Mouse (Mus musculus) megakaryocyte-erythroid progenitor cell, adult 5-6 weeks (primary cell): ENCODE measurements around the gene Nfib. TPM values are rescaled to one million over a fixed set of nuclear protein-coding genes. Genes with fewer than 3 reads are reported as not detected.

Source experiments
- ATAC-seq: replicated peaks from 2 replicates; pipeline ENCODE4 v1.8.0; 2016; ENCODE audit warnings: mild to moderate bottlenecking, inconsistent platforms; ENCODE audit not compliant: severe bottlenecking, poor library complexity, low FRiP score, low TSS enrichment
- total RNA-seq, 2 experiments: library from RNA; stranded (forward) in 1 of 2; stranded (reverse) in 1 of 2; fragments of 200-1000, 215-1000 nt in 1 of 2; fragments of >200 nt in 1 of 2; fragmentation: Nextera tagmentation in 1 of 2; gene quantifications; 2 replicates each; pipeline ENCODE4 v1.2.3; 2014 to 2017

The Nfib gene
- total RNA-seq, 2 experiments from 2014 or later: not detected

- ATAC-seq: no peak
Observed at GRCm38 (mm10) chr4:82530875-82531353, 174.6 kb downstream of the Nfib start.

GRCm38 (mm10) chr4:82528978-82529377, 176.6 kb downstream of the Nfib start:
- no peak for ATAC-seq

GRCm38 (mm10) chr4:82519935-82520334, 185.6 kb downstream of the Nfib start:
- ATAC-seq: no peak

DNA sequence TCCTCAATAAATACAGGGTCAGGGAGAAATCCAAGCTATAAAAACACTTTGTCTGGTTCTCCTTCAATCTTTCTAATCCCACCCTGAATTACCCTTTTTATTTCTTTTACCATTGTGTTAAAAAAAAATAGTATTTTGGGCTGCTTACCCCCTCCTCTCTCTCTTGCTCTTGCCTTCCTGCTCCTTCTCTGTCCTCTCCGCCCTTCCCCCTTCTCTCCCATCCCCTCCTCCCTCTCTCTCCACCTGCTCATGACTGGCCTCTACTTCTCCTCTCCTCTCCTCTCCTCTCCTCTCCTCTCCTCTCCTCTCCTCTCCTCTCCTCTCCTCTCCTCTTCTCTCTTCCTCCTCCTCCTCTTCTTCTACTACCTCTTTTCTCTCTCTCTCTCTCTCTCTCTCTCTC, 187.4 kb downstream of the Nfib start:
- ATAC-seq: no peak

- ATAC-seq: no peak
Observed at GRCm38 (mm10) chr4:82517311-82517710, 188.2 kb downstream of the Nfib start.

- ATAC-seq: no peak
Observed at GRCm38 (mm10) chr4:82516211-82516795, 189.2 kb downstream of the Nfib start.

DNA sequence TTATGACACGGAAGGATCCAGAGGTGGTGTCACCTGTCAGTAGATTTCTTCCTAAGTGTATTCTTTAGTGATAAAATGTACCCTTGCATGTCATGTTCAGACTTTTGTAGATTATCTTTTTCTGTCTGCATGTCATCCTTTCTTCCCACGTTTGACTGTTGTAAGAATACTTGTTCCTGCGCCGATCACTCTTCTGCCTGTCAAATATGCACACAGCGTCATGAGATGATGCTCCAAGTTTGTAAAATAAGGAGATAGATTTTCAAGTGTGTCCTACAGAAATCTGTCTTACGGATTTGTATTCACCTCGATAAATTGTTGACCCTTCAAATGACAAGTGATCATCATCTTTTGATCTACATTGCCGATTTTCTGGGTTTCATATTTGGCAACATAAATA, 190.6 kb downstream of the Nfib start:
- no peak for ATAC-seq

GRCm38 (mm10) chr4:82514373-82514772, 191.2 kb downstream of the Nfib start:
- ATAC-seq: no peak

DNA sequence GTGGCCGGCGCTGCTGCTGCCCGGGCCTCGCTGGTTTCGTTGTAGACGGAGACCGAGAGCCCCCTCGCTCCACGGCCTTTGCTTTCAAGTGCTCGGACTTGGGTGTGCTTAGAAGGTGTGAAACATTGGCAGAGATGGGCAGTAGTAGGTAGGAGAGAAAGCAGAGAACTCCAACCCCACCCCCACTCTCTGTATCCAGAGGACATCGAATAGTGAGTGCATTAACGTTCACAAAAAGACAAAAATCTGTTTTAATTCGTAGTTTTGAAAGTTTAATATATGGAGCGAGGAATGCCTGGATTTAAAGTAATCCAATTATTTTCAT, 192.2 kb downstream of the Nfib start:
- no peak for ATAC-seq

DNA sequence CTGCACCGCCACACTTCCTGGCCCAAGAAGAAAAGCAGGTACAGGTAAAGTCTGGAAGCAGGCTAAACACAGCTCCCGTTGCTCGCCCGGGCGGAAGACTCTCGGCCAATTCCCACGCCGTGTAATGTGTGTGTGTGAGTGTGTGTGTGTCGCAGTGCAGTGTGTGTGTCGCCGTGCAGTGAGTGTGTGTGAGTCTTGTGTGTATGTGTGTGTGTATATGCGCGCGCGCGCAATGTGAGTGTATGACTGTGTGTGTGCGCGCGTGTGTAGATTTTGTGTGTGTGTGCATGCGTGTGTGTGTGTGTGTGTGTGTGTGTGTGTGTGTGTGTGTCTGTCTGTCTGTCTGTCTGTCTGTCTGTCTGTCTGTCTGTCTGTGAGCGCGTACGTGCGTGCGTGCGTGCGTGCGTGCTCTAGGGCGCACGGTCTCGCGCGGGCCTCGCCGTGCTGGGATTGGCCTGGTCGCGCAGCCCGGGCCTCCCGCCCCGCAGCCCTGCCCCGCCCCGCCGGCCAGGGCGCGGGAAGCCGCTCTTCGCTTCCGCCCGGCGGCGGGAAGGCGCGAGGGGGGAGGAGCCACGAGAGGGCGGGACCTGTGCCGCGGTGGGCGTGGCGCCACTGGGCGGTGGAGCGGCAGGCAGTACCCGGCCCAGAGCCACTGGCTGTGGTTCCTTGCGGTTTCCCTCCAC, 192.7 kb downstream of the Nfib start:
- ATAC-seq: peak; percentile 93

GRCm38 (mm10) chr4:82512335-82512734, 193.2 kb downstream of the Nfib start:
- ATAC-seq: no peak

DNA sequence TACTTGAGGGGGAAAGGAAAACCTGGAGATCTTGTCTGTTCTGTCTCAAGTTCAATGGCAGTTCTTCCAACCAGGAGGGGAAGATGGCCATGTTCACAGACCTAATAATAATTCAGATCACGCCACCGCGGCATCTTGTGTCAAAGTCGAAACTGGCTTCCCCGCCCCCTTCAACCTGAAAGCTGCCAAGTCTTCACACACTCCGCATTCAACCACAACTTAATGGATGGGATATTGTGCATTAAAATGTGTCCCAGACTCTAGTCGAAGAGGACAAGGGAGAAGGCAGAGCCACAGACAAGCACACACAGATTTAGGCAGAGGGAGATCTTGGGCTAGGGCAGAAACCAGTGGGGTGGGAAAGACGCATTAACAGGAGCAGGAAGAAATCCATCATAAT, 194.0 kb downstream of the Nfib start:
- ATAC-seq: no peak

- no peak for ATAC-seq
Observed at GRCm38 (mm10) chr4:82511001-82511513, 194.5 kb downstream of the Nfib start.

DNA sequence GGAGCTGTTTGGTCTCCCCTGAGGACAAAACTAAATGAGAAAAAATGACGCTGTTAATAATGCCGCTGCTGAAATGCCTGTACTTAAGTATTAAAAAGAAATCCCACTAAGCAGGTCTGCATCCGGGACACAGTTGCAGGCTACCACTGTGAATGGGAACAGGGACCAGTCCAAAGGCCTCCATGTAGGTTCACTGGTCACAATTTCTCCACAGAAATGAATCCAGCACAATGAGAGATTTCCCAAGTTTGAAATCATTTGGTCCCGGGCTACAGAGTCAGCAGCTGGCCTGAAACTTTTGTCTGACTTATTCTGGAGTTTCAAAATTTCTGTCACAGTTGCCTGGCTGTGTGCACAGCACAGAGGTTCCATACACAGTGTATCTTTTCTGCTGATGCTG, 195.8 kb downstream of the Nfib start:
- no peak for ATAC-seq

GRCm38 (mm10) chr4:82509166-82509767, 196.3 kb downstream of the Nfib start:
- no peak for ATAC-seq

GRCm38 (mm10) chr4:82508281-82508687, 197.3 kb downstream of the Nfib start:
- no peak for ATAC-seq

GRCm38 (mm10) chr4:82507541-82508280, 197.8 kb downstream of the Nfib start:
- ATAC-seq: no peak

DNA sequence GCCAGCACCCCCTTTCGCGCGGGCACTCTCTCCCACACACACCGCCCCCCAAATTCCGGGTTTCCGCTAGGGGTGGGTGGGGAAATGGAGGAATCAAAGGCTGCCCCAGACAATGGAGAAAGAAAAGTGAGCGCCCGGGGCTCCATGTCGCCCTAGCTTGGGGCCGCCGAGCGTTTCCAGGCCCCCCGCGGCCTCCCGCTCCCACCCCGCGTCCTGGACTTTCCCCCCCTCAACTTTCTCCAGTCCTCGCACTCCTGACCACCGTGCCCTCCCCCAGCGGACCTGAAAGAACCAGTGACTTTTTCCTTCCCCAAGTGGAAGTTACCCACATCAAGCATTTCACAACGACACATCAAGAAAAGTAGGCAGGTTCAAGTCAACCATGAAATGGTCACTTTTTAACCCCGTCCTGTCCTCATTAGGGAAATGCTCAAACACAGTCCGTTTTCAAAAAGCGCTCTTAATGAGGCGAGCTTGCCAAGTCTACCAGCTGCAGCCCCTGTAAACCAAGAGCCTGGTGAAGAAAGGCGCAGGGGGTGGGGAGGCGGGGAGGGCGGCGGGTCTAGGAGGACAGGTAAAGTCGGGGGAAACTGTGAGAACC, 198.7 kb downstream of the Nfib start:
- 0 out of 2 replicates have a peak, but pooled peaks have one; percentile 24 for ATAC-seq

- no peak for ATAC-seq
Observed at GRCm38 (mm10) chr4:82506081-82506730, 199.3 kb downstream of the Nfib start.
